Mouse (Mus musculus) thymus, adult 2 months (tissue): ENCODE data around the gene Oxsr1.

Experiments
- CTCF ChIP-seq: fragments of 200-500 bp; IDR thresholded peaks from 2 replicates; pipeline ENCODE4 v1.5.1; 2012; ENCODE audit warnings: mild to moderate bottlenecking, control low read depth, low read length, moderate library complexity, borderline replicate concordance; ENCODE audit not compliant: control insufficient read depth, poor library complexity, insufficient read depth; ENCODE audit errors: extremely low read depth
- POLR2A ChIP-seq: fragments of 200-500 bp; IDR thresholded peaks from 2 replicates; pipeline ENCODE4 v1.6.1; 2012; ENCODE audit warnings: mild to moderate bottlenecking, low read length, control low read depth, moderate library complexity; ENCODE audit not compliant: control insufficient read depth, poor library complexity, insufficient read depth; ENCODE audit errors: extremely low read depth

DNA sequence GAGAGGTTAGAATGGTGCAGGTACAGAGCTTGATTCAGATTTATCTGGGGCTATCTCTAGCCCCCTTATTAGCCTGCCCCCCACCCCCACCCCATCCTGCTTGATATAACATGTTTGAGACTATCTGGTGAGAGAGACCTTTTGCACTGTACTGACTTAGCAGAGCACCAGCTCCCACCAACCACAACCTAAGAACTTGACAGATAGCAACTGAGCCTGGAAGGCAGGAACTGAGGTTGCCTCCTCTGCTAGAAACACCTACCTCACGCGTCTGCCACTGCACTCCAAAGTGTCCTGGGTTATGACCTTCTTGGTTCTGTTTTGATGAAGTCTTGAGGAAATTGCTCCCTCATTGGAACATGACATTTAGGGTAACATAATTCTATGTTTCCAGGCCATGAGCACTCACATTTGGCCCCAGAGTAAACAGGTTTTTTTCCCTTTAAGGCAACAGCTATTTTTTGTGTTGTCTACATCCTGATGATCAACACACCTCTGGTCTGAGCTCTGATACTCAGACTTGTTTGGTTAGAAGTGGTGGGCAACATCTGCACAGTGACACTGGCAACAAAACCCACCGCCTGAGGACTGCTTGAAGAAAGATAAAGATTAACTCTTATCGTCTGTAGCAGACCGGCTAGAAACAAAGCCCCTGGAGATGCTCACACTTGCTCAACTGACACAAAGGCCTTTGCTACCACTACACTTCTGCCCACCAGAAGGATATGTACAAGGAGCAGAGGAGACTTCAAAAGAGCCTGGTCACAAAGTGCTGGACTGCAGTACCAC lies 41.1 kb downstream of the Oxsr1 start:
- TF ChIP-seq CTCF (no peak), POLR2A (no peak)
